ENCODE assay signal across 8 mouse cellular contexts in the genomic region with DNA sequence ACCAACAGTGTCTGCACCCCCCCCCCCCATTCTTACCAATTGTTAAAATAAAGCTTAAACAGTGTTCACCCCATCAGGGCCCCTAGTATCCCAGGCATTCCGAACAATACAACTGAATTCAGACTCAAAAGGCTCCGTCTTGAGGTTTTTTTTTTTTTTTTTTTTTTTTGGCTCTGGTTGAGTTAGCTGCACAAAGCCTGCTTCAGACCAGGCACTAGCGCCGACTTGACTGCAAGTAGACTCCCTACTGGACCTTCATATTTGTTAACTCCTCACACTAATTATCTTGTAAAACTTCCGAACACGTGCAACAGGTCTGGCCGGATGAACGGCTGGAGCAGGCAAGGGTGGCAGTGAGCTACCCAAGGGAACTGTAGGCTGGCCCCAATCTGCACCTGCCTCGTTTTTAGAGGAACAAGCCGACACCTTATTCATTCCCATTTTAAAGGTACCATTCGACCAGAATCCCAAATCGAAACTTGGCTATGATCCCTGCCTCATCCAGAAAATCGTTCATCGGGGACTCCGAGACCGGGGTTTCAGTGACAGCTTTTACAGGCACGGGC. TPM values are rescaled to one million over a fixed set of nuclear protein-coding genes. Genes with fewer than 3 reads are reported as not detected.
A peak's percentile ranks its signal among the peaks of the same experiment; 100 is the strongest.
DNase-seq lines count a peak whose midpoint lies in the region; ATAC-seq and TF ChIP-seq lines count a peak whose summit lies in the region.

No protein-coding gene starts in this region.

- peak overlapping the region; percentile 82 for H3K27ac ChIP-seq in forebrain, embryonic 15.5 days (replicated peaks)
- H3K27ac ChIP-seq in limb, embryonic 12.5 days, result peak overlapping the region; percentile 89
- peak overlapping the region; percentile 86 for H3K27ac ChIP-seq in midbrain, postnatal 0 days (ENCODE audit: low read depth, low read length)

- H3K4me3 ChIP-seq in forebrain, embryonic 15.5 days, result peak overlapping the region; percentile 81
- peak overlapping the region; percentile 95 for H3K4me3 ChIP-seq in limb, embryonic 12.5 days (replicated peaks)
- H3K4me3 ChIP-seq in midbrain, postnatal 0 days (ENCODE audit: low read depth, low read length), result peak overlapping the region; percentile 92

- H3K36me3 ChIP-seq in forebrain, embryonic 15.5 days, result peaks cover 28% of the 10 kb centered on the region
- peaks cover 39% of the 10 kb centered on the region for H3K36me3 ChIP-seq in limb, embryonic 12.5 days
- peaks cover 26% of the 10 kb centered on the region for H3K36me3 ChIP-seq in midbrain, postnatal 0 days (ENCODE audit: insufficient read depth, low read length)

- H3K9ac ChIP-seq in forebrain, embryonic 15.5 days (replicated peaks), result peak overlapping the region; percentile 82
- peak overlapping the region; percentile 95 for H3K9ac ChIP-seq in limb, embryonic 12.5 days (replicated peaks)
- H3K9ac ChIP-seq in midbrain, postnatal 0 days (replicated peaks; ENCODE audit: low read length, poor library complexity, severe bottlenecking), result peak overlapping the region; percentile 89

- DNase-seq in adrenal gland, postnatal 36 days, result peak; percentile 3 to 17
- no peak for DNase-seq in adrenal gland, postnatal 4 days (ENCODE audit: low spot score in 2 of 2)
- peak; percentile 10 for DNase-seq in right cerebral cortex, postnatal 4 days
- no peak for DNase-seq in right cerebral cortex, postnatal 25 days
- DNase-seq in midbrain, postnatal 0 days (ENCODE audit: low spot score), result peak; percentile 12

- peaks cover 18% of the 10 kb centered on the region for H3K4me1 ChIP-seq in forebrain, embryonic 15.5 days
- H3K4me1 ChIP-seq in limb, embryonic 12.5 days (replicated peaks), result peaks cover 16% of the 10 kb centered on the region
- peaks cover 8% of the 10 kb centered on the region; the same call in 1 of the 2 replicates for H3K4me1 ChIP-seq in midbrain, postnatal 0 days (ENCODE audit: insufficient read depth, low read length)

- H3K9me3 ChIP-seq in forebrain, embryonic 15.5 days, result no peaks in the 10 kb centered on the region
- no peaks in the 10 kb centered on the region for H3K9me3 ChIP-seq in limb, embryonic 12.5 days
- no peaks in the 10 kb centered on the region for H3K9me3 ChIP-seq in midbrain, postnatal 0 days (ENCODE audit: low read length)

- peak overlapping the region; percentile 70 for H3K4me2 ChIP-seq in forebrain, embryonic 15.5 days (replicated peaks)
- peak overlapping the region; percentile 67 for H3K4me2 ChIP-seq in limb, embryonic 12.5 days
- peak overlapping the region; percentile 68 for H3K4me2 ChIP-seq in midbrain, postnatal 0 days (ENCODE audit: low read depth, low read length, poor library complexity, severe bottlenecking)

- TF ChIP-seq CTCF in midbrain, postnatal 0 days (IDR thresholded peaks at IDR 0.05), result no peak

- under 1% methylated on average over 17 of the region's 17 CpGs for WGBS in forebrain, embryonic 15.5 days
- WGBS in limb, embryonic 12.5 days, result 1% methylated on average over 17 of the region's 17 CpGs
- WGBS in midbrain, postnatal 0 days, result 1% methylated on average over 17 of the region's 17 CpGs

- ATAC-seq in forebrain, embryonic 15.5 days (replicated peaks), result peak; percentile 17; the same call in 1 of the 2 replicates
- ATAC-seq in limb, embryonic 12.5 days (ENCODE audit: insufficient number of reproducible peaks, insufficient read depth, low FRiP score, low TSS enrichment, low read depth), result no peak
- ATAC-seq in midbrain, postnatal 0 days (ENCODE audit: low FRiP score), result no peak
- ATAC-seq in cerebellum, adult (ENCODE audit: insufficient number of reproducible peaks, low FRiP score, low TSS enrichment), result no peak

- no peaks in the 10 kb centered on the region for H3K27me3 ChIP-seq in forebrain, embryonic 15.5 days
- no peaks in the 10 kb centered on the region for H3K27me3 ChIP-seq in limb, embryonic 12.5 days
- no peaks in the 10 kb centered on the region for H3K27me3 ChIP-seq in midbrain, postnatal 0 days (ENCODE audit: insufficient read depth, low read length)

RNA-seq across cellular contexts. Expression of a gene that starts 0.8 kb away (rescaled TPM):
- 100 to 1,000 TPM; 110 to 119 TPM for total RNA-seq in adrenal gland, postnatal 36 days (2021)
- total RNA-seq in adrenal gland, postnatal 4 days (2021), result 10 to 100 TPM; 87.4 to 89.7 TPM
- 245 and 250 TPM in 2 replicates for polyA plus RNA-seq in forebrain, embryonic 15.5 days (2015; fragmentation: Nextera tagmentation; extraction: Ambion mirVana)
- 382 and 395 TPM in 2 replicates for polyA plus RNA-seq in limb, embryonic 12.5 days (2016; fragmentation: Nextera tagmentation; extraction: Ambion mirVana)
- 38.2 and 40.5 TPM in 2 replicates for total RNA-seq in midbrain, postnatal 0 days (2014; rRNA removed)
- polyA plus RNA-seq in midbrain, postnatal 0 days (2015; fragmentation: Nextera tagmentation; extraction: Ambion mirVana), result 257 and 268 TPM in 2 replicates

Comparison
In these comparisons a context has a peak if more than half of its experiments do, and no peak if none do; other contexts are left out.
1. DNase-seq: peak in adrenal gland, postnatal 36 days (2 of 2), right cerebral cortex, postnatal 4 days (single experiment) and midbrain, postnatal 0 days (single experiment); none in adrenal gland, postnatal 4 days (0 of 2) and right cerebral cortex, postnatal 25 days (single experiment).
2. Peak in every context shown above with its lines, with median percentiles within 50 percentile points of each other: H3K27ac ChIP-seq, H3K4me2 ChIP-seq, H3K4me3 ChIP-seq and H3K9ac ChIP-seq.